Mouse (Mus musculus) heart, adult 18-20 months (tissue): ENCODE results near the gene Akr1b3. TPM values are rescaled to one million over a fixed set of nuclear protein-coding genes. Genes with fewer than 3 reads are reported as not detected.
A peak's percentile ranks its signal among the peaks of the same experiment; 100 is the strongest.
"Not testable (repeated sequence)": the region's sequence is repeated elsewhere in the genome, so short reads cannot be mapped to it uniquely, and the experiment has no call there.

Experiments used
- DNase-seq, 2 experiments: peaks; one replicate each; pipeline ENCODE4 v3.0.0; 2021 to 2022; ENCODE audit warnings: mixed read lengths in 1 of 2
- long read RNA-seq, 2 experiments: library from polyadenylated mRNA; stranded (forward); transcript quantifications; one replicate each; pipeline ENCODE4 v2.0.0; 2021
- total RNA-seq, 2 experiments: library from RNA; stranded (reverse); gene quantifications; 2 replicates each; pipeline ENCODE4 v1.2.3; 2021

The Akr1b3 gene
- 100 to 1,000 TPM; 275 to 331 TPM for total RNA-seq
- long read RNA-seq, experiment 1, full-length matches to known transcripts: 92 of 98 reads
- long read RNA-seq, experiment 1, partial matches to known transcripts: 3 of 98 reads
- long read RNA-seq, experiment 1, other reads (novel, unspliced or antisense): 3 of 98 reads
- long read RNA-seq, experiment 2, full-length matches to known transcripts: 51 of 52 reads
- long read RNA-seq, experiment 2, partial matches to known transcripts: 1 of 52 reads
- long read RNA-seq, experiment 2, other reads (novel, unspliced or antisense): 0 of 52 reads

DNA sequence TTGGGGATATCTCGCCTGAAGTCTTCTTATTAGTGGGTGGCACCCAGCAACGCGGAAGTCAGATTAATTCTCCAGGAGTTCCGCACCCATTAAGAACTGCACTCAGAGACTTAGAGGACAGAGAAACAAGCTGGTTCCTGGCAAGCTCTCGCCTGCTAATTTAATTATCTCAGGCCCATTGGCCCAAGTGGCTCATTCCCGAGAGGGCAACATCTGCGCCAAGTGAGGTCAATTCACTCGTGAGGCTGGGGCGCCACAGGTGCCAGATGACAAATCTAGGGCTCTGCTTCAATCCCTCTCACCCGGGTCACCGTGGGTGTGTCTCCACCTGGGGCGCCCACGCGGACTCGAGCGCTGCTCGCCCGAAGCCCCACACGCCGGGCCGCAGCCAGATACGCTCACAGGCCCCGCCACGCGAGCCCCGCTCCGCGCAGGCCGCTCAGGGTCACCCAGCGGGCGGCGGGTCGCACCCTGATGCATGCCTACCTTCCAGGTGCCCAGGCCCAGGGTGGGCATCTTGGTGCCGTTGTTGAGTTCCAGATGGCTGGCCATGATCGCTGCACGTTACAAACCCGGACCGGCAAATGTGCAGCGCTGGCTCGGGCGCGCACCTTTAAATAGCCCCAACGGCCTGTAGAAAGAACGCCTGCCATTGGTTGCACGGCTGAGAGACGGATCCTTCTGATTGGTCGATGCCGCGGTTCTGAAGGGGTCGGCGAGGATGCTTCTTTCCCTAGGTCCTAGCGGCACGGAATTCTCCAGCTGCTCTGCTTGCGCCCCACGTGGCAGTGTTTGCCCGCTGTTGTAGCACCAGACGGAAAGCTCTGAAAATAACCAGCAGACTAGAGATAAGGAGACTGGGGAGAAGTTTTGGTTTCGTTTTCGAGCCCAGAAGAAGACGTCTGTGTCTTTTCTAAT, at the start of gene Akr1b3:
Akr1b3 (minus strand) TSS at position 625 of the 918 bp plus-strand sequence.
- peak; percentile 91 to 97 for DNase-seq

DNA sequence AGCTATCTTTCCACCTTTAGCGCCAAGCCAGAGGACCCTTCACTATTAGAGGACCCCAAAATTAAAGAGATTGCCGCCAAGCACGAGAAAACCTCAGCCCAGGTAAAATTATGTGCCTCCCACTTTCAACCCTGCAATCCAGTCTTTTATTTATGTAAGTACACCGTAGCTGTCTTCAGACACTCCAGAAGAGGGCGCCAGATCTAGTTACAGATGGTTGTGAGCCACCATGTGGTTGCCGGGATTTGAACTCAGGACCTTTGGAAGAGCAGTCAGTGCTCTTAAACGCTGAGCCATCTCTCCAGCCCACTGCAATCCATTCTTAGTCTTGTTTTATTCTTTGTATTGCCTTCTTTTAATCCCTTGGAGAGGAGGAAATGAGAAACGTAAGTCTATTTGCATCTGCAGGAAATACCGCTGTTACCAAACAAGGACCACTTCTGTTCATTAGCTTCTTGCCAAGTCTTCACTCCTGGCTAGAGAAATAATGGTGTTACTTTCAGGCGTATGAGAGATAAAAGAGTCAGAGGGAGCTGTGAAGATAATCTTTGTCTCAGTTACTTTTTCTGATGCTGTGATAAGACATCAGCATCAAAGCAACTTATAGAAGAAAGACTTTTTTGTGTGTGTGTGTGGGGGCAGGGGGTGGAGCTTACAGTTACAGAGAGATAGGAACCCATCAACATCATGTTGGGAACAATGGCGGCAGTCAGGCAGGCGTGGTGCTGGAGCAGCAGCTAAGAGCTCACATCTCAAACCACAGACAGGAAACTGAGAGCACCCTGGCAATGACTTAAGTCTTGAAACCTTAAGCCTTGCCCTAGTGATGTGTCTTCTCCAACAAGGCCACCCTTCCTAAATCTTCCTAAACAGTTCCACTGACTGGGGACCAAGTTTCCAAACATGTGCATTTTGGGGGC, 47.2 kb upstream of the Akr1b3 start:
- DNase-seq: no peak

DNA sequence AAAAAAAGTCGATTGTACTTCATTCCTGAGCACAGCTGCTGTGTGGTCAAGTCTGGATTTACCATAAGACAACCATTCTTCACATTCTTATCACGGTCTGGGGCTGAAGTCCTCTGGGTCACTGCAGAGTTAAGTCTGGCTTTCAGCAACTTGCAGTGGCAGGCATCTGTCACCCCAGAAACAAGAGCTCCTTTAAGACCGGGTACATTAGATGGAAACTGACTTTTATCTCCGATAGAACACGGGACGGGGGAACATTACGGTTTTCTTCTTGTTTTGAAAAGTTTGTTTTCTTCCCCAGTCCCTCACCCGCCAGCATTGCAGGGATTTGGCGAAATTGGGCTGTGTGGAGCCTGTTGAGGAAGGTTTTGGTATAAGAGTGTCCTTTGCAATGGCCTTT, 38.6 kb upstream of the Akr1b3 start:
- no peak for DNase-seq

DNA sequence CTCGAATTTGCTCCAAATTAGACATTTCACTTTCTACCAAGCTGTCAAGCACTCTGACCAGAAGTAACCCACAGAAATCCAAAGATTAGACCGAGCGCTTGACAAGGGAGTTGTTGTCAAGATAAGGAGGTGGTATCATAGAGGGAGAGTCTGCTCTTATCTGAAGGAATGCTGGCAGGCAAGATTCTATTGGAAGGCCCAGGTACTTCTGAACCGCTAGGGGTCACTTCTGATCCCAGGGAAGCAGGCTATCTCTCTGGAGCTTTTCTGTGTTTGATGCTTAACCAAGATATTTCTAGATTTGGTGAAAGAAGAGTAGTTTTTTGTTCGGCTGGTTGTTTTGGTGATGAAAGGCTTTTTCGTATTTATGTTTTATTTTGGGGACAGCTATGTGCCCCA, 38.1 kb upstream of the Akr1b3 start:
- DNase-seq: no peak

DNA sequence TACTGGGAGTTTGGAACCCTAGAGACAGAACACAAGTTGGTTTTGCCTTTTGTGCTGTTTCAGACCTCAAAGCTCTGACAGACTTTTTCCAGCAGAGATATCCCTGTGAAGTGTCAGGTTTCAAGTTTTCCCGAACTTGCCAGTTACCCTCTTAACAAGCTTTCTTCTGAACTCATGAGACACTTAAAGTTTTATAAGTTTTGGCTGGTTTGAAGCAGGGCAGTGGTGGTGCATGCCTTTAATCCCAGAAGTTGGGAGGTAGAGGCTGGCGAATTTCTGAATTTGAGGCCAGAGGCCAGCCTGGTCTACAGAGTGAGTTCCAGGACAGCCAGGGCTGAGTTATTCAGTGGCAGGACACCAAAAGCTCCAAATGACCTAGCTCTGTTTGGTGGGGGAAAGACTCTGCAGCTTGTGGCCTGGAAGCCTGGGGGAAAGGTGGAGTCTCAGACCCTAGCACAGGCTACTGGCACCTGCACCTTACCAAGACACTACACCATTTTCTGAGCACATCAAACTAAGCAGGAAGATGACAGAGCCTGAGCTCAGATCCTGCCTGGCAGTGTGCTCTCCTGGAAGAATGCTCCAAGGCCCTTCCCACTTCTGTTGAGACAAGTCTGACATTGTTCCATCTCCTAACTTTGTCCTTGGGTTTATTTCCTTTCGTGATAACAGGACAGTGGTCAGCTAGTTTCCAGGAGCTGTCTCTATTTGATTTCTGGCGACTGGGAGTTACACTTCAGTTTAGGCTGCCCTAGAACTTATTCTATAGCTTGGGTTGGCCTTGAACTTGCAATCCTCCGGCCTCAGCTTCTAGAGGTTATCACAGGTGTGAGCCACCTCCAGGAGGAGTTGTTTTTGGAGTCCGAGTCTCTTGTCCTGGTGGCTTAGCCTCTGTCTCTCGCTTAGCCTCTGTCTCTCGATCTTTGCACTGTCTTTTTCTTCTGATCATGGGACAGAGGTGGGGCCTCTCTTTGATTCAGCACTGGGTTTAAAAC, 37.4 kb upstream of the Akr1b3 start:
- DNase-seq: no peak

DNA sequence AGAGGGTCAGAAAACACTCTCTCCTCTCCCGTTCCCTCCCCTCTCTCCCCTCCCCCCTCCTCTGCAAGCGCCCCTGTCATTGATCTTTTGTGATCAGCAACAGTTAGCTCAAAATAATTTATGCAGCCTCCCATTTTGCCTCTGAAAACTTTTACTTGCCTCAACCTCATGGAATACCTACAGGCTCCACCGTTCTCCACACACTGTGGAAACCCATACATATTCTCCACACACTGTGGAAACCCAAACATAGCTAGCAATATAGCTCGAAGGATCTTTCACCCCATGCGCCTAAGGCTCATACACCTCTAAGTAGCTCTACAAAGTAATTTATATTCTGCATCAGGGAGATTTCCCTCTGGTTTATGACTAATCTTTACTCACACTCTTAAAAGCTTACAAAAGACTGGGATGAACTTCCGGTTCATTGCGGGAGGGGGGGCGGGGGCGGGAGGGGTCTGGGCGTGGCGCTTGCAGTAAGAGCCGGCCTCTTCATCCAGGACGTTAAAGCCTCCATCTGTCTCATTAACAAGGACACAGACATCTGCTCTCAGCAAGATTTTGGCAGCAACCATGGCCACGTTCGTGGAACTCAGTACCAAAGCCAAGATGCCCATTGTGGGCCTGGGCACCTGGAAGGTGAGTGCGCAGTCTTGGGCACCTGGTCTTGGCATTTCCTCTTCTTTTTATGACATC, 36.5 kb upstream of the Akr1b3 start, which contains the start of gene Akr1b8:
Akr1b8 (plus strand) TSS at position 462 of the 696 bp plus-strand sequence.
- peak in 1 of 2 experiments; percentile 53 for DNase-seq

DNA sequence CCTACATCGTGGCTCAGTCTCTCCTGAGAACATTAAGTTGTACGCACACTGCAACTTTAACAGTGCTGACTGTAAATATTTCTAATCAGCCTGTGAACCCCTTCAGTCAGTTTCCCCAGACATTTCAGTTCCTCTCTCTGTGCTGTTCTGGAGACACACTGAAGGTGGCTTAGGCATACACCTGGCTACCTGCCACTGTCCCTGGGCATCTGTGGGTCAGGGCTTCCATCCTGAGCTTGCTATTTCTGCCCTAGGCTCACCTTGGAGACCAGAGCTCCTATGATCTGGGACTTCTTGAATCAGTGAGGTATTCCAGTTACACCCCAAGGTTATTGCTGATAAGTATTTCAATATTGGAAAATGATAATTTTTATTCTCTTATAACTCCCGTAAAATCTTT, 35.1 kb upstream of the Akr1b3 start:
- no peak for DNase-seq

DNA sequence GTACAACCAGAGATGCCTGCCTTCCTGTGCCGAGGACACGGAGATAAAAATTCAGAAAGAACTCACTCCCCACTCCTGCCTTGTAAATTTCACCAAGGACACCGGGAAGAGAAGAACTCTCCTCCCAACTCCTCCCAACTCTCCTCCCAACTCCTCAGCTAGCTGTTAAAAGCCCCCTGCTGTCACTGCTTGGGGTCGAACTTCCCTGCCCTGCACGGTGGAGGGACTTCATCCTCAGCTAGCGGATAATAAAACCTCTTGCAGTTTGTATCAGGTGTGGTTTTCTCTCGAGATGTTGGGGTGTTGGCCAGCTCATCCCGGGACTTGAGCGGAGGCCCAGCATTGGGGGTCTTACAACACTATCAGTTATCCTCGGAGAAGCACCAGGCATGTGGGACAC, 34.2 kb upstream of the Akr1b3 start:
- not testable (repeated sequence) for DNase-seq

DNA sequence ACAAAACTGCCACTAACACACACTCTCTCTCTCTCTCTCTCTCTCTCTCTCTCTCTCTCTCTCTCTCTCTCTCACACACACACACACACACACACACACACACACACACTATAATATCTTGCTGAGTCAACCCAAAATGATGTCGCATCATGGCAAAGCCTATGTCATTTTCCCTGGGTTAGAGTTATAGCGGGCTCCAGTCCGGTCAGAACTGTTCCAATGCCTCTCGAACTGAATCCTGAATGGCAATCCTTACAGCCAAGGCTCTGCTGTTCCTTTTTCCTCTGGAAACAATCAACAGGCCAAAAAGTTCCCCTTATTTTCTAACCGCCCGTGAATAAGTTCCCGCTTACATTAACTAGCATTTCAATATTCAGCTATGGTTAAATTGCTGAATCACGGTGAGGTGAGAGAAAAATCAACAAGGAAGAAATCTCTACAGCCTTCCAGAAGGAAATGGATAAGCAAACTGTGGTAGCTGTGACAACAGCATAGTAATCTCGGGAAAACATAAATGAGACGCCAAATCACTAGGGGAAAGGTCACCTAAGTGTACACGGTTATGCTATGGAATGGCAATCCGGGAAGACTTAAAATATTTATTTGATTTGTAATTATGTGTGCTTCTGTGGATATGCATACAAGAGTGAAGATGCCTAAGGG, 32.9 kb upstream of the Akr1b3 start:
- no peak for DNase-seq

DNA sequence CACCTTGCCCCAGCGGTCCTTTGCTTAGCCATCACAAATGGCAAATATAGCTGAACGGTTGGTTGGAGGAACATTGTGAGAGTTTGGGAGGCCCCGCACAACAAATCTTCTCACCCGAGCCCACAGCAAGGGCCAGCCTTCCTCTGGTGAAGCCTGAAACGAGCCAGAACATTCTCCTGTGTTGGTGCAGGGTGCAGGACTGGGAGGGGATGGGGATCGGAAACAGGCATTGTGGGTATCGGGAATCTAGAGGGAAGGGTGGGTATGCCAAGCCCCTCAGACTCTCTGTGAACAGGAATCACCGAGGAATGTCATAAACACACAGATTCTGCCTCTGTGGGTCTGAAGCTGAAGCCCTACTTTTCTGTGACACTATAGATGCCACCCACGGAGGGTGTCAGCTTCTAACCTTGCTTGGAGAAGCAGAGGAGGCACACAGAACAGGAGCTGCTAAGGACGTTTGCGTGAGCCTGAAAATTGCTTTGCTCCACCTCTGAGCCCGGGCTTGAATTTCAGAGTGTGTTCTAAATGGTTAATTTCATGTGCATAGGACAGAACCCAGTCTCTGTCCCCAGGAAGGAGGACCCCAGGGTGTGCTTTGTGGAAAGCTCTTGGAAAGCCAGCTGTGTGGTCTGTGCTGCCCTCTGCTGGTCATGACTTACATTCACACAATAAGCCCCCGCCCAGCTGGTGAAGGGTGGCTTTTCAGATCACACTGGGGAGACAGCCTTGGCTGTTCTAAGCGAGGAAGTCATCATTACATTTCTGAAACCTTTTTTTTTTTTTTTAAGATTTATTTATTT, 29.0 kb upstream of the Akr1b3 start:
- peak; percentile 69 to 88 for DNase-seq

DNA sequence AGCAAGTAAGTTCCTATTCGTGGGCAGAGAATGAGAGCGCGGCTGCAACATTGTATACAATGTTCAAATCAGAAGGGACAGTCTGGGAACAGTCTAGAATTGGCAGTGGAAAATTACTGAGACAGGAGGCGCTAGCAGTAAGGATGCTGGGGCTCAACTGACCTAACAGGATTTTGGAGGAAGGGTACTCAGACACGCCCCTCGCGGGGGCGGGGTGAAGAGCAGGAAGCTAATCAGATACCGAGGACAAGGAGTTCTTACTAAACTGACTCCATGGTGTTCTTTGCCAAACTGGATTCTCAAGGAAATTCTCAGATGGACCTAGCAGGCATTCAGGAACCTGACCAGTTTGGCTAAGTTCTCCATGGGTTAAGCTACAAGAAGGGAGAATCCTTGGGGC, 27.7 kb upstream of the Akr1b3 start:
- peak; percentile 19 to 45 for DNase-seq

DNA sequence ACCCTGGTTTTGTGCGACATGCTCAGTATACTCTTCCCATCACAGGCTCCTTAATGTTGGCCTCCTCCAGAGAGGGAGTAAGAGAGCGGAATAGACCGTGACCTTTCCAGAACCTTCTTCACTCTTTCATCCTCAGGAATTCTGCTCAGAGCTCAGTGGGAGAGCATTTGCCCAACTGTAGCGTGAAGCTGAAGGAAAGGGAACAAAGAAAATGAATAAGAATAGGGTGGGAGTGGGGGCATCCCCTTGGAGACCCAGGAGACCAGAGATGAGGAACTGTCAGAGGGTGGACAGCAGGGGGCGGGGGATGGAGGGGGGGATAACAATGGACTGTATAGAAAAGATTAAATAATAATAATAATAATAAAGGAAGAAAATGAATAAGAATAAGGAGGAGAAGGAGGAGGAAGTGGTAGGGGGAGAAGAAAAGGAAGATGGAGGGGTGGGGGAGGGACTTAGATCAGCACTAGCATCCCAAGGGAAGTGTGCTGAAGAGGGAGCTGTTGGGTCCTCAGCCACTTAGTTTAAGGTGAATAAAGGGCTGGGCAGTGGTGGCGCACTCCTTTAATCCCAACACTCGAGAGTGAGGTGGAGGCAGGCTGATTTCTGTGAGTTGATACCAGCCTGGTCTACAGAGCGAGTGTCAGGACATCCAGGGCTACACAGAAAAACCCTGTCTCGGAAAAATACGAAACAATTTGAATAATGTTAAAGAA, 27.0 kb upstream of the Akr1b3 start:
- no peak for DNase-seq

DNA sequence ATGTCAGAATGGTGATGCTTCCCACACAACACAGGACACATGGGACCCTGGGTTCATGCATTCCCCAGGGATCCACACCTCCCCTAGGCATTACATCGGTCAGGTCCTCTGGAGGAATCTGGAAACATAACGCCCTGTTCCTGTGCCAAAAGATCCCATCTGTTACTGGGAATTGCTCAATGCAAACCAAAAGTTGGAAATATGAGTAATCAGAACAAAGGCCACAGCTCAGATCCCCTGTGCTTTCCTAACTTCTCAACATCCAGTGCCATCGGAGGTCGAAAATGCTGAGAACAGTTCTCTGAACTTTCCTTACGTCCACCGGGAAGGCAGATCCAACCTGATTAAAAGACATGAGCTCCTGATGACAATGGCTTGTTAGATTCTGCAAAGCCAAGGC, 26.1 kb upstream of the Akr1b3 start:
- peak in 1 of 2 experiments; percentile 23 for DNase-seq

DNA sequence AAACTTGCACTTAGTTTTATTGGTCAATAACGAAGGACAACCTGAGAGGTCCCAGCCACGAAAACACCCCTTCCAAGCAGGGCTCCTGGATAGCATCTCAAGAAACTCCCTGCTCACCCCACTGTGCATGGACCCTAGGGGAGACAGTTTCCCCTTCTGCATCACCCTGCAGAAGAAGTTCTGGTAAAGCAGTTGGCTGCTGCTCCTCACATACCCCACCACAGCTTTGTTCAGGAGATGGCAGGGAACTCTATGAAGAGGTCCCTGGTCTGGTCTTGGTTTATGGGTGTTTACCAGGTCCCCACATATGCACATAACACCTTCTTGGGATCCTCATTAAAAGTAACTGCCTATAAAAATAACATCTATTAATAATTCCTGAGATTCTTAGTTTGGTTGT, 25.2 kb upstream of the Akr1b3 start:
- DNase-seq: no peak

DNA sequence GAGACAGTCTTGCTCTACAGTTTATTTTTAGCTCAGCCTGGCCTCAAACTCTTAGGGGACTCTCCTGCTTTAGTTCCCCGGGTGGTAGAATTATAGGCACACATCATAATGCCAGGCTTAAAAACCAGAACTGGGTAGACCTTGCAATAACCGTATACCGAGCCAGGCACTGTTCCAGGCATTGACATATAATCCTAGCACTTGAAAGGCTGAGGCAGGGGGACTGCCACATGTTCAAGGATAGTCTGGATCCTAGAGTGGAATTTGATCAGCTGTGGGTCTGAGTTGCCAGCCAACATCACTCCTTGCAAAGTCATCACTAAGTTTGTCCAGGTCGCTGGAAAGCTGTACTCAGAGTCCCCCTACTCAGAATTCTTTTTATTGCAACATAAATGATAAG, 24.7 kb upstream of the Akr1b3 start:
- no peak for DNase-seq

DNA sequence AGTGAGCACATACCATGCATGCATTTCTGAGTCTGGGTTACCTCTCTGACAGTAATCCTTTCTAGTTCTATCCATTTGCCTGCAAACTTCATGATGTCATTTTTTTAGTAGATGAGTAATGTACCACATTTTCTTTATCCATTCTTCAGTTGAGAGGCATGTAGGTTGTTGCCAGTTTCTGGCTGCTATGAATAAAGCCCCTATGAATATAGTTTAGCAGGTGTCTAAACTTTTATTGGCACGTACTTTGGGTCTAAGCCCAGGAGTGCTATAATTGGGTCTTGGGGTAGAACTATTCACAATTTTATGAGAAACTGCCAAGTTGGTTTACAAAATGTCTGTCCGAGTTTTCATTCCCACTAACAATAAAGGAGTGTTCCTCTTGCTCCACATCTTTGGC, 20.5 kb upstream of the Akr1b3 start:
- DNase-seq: no peak

DNA sequence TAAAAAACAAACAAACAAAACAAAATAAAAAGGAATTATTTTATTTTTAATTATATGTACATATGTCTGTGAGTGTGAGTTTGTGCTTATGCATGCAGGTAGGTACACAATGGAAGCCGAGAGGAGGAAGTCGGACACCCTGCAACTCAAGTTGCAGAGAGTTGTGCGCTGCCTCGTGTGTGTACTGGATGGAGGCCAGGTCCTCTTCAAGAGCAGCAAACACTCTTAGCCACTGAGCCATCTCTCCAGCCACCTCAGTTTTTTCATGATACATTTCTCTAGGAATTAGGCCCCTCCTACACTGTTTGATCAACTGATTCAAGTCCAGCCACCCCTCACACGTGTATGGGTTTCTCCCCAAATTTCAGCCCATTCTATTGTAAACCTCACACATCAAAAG, 17.4 kb upstream of the Akr1b3 start:
- DNase-seq: no peak

DNA sequence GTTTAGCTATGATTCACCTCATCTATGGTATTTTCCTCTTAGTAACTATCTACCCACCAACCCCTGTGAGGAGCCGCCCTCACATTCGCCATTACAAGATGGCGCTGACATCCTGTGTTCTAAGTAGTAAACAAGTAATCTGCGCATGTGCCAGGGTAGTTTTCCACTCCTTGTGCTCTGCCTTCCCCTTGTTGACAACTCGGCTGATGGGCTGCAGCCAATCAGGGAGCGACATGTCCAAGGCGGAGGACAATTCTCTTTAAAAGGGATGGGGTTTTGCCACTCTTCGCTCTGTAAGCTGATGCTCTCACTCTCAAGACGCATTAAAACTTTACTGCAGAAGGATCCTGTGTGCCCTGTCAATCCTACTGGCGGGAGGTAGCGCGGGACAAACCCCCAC, 14.5 kb upstream of the Akr1b3 start:
- not testable (repeated sequence) for DNase-seq
